Mouse (Mus musculus): ENCODE results near the gene Xirp2. TPM values are rescaled to one million over a fixed set of nuclear protein-coding genes. Genes with fewer than 3 reads are reported as not detected.

Gene Xirp2
- total and polyA plus RNA-seq, 2 experiments from 2014 or later: 0.01 to 0.11 TPM

GRCm38 (mm10) chr2:67481051-67481450, 35.2 kb downstream of the Xirp2 start:
- no peak for TF ChIP-seq CTCF (IDR thresholded peaks at IDR 0.05)
- no peak for DNase-seq (ENCODE audit: low spot score)
- Histone ChIP-seq H3K9ac (replicated peaks; ENCODE audit: low read length, poor library complexity, severe bottlenecking) (no peak overlapping the region), H3K4me3 (ENCODE audit: low read depth, low read length) (no peak overlapping the region), H3K4me1 (ENCODE audit: insufficient read depth, low read length) (no peaks in the 10 kb centered on the region), H3K27ac (ENCODE audit: low read depth, low read length) (no peak overlapping the region), H3K36me3 (ENCODE audit: insufficient read depth, low read length) (no peaks in the 10 kb centered on the region), H3K9me3 (ENCODE audit: low read length) (no peaks in the 10 kb centered on the region), H3K27me3 (ENCODE audit: insufficient read depth, low read length) (no peaks in the 10 kb centered on the region), H3K4me2 (ENCODE audit: low read depth, low read length, poor library complexity, severe bottlenecking) (no peak overlapping the region)
- ATAC-seq (ENCODE audit: low FRiP score): no peak
- 63% methylated on average over 3 of the region's 3 CpGs for WGBS

DNA sequence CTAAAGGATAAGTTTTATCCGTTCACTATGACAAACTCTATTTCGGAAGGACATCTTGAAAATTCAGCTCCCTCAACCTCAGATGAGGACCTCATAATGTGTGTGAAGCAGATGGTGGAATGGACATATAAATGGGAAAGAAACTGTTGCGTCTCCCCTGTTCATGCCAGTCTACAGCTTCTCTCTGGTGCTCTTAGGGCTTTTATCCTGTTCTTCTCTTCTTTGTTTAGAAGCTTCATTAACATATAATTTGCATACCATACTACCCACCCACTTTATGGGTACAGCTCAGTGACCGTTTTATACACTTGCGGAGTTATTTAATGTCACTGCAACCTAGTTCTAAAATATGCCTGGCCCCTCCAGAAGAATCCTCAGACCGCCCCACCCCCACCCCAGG, 40.9 kb downstream of the Xirp2 start:
- 82% methylated on average over 6 of the region's 6 CpGs for WGBS
- Histone ChIP-seq H3K9me3 (ENCODE audit: low read length) (no peaks in the 10 kb centered on the region), H3K4me1 (ENCODE audit: insufficient read depth, low read length) (no peaks in the 10 kb centered on the region), H3K36me3 (ENCODE audit: insufficient read depth, low read length) (no peaks in the 10 kb centered on the region), H3K27ac (ENCODE audit: low read depth, low read length) (no peak overlapping the region), H3K4me3 (ENCODE audit: low read depth, low read length) (no peak overlapping the region), H3K27me3 (ENCODE audit: insufficient read depth, low read length) (no peaks in the 10 kb centered on the region), H3K4me2 (ENCODE audit: low read depth, low read length, poor library complexity, severe bottlenecking) (no peak overlapping the region), H3K9ac (replicated peaks; ENCODE audit: low read length, poor library complexity, severe bottlenecking) (no peak overlapping the region)
- TF ChIP-seq CTCF (IDR thresholded peaks at IDR 0.05): no peak
- ATAC-seq (ENCODE audit: low FRiP score) (no peak), DNase-seq (ENCODE audit: low spot score) (no peak)

DNA sequence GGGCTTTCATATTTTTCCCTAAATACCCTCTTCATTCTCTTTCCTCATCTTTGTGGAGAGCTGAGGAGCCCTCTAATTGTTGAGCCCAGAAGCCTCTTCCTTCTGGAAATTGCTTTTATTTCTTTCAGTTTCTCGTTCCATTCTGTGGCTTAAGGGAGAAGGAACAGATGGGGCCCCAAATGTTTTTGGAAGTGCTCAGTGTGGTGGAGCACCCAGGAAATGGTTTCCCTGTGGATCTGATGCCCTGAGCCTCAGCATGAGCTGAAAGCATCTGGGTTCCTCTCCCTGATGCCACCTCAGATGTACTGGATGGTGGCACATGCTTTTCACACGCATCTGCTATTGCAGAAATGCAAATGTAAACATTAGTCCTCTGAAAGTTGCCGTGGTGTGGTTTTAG, 41.4 kb downstream of the Xirp2 start:
- 76% methylated on average over 3 of the region's 3 CpGs for WGBS
- Histone ChIP-seq H3K27me3 (ENCODE audit: insufficient read depth, low read length) (no peaks in the 10 kb centered on the region), H3K4me3 (ENCODE audit: low read depth, low read length) (no peak overlapping the region), H3K9me3 (ENCODE audit: low read length) (no peaks in the 10 kb centered on the region), H3K36me3 (ENCODE audit: insufficient read depth, low read length) (no peaks in the 10 kb centered on the region), H3K9ac (replicated peaks; ENCODE audit: low read length, poor library complexity, severe bottlenecking) (no peak overlapping the region), H3K4me2 (ENCODE audit: low read depth, low read length, poor library complexity, severe bottlenecking) (no peak overlapping the region), H3K4me1 (ENCODE audit: insufficient read depth, low read length) (no peaks in the 10 kb centered on the region), H3K27ac (ENCODE audit: low read depth, low read length) (no peak overlapping the region)
- DNase-seq (ENCODE audit: low spot score): no peak
- TF ChIP-seq CTCF (IDR thresholded peaks at IDR 0.05): no peak
- ATAC-seq (ENCODE audit: low FRiP score): no peak

GRCm38 (mm10) chr2:67488465-67489127, 42.8 kb downstream of the Xirp2 start:
- no peaks in the 10 kb centered on the region for H3K36me3 ChIP-seq (ENCODE audit: insufficient read depth, low read length)
- ATAC-seq (ENCODE audit: low FRiP score) (no peak; the same call in 1 of the 2 replicates), DNase-seq (ENCODE audit: low spot score) (no peak)
- H3K4me3 ChIP-seq (ENCODE audit: low read depth, low read length): no peak overlapping the region
- H3K9me3 ChIP-seq (ENCODE audit: low read length): no peaks in the 10 kb centered on the region
- no peak overlapping the region for H3K9ac ChIP-seq (replicated peaks; ENCODE audit: low read length, poor library complexity, severe bottlenecking)
- H3K27me3 ChIP-seq (ENCODE audit: insufficient read depth, low read length): no peaks in the 10 kb centered on the region
- no peak overlapping the region for H3K27ac ChIP-seq (ENCODE audit: low read depth, low read length)
- no peak for TF ChIP-seq CTCF (IDR thresholded peaks at IDR 0.05)
- WGBS: 29% methylated on average over 11 of the region's 11 CpGs
- no peaks in the 10 kb centered on the region for H3K4me1 ChIP-seq (ENCODE audit: insufficient read depth, low read length)
- H3K4me2 ChIP-seq (ENCODE audit: low read depth, low read length, poor library complexity, severe bottlenecking): no peak overlapping the region

- no peak overlapping the region for H3K9ac ChIP-seq (replicated peaks; ENCODE audit: low read length, poor library complexity, severe bottlenecking)
- H3K4me3 ChIP-seq (ENCODE audit: low read depth, low read length): no peak overlapping the region
- no peaks in the 10 kb centered on the region for H3K9me3 ChIP-seq (ENCODE audit: low read length)
- 56% methylated on average over 8 of the region's 8 CpGs for WGBS
- no peak for TF ChIP-seq CTCF (IDR thresholded peaks at IDR 0.05)
- H3K36me3 ChIP-seq (ENCODE audit: insufficient read depth, low read length): no peaks in the 10 kb centered on the region
- ATAC-seq (ENCODE audit: low FRiP score): no peak
- no peak overlapping the region for H3K4me2 ChIP-seq (ENCODE audit: low read depth, low read length, poor library complexity, severe bottlenecking)
- no peaks in the 10 kb centered on the region for H3K27me3 ChIP-seq (ENCODE audit: insufficient read depth, low read length)
- H3K27ac ChIP-seq (ENCODE audit: low read depth, low read length): no peak overlapping the region
- no peaks in the 10 kb centered on the region for H3K4me1 ChIP-seq (ENCODE audit: insufficient read depth, low read length)
- DNase-seq (ENCODE audit: low spot score): no peak
These were observed 43.3 kb downstream of the Xirp2 start for GRCm38 (mm10) chr2:67489128-67489492.

- no peak overlapping the region for H3K9ac ChIP-seq (replicated peaks; ENCODE audit: low read length, poor library complexity, severe bottlenecking)
- 73% methylated on average over 2 of the region's 2 CpGs for WGBS
- H3K27ac ChIP-seq (ENCODE audit: low read depth, low read length): no peak overlapping the region
- H3K27me3 ChIP-seq (ENCODE audit: insufficient read depth, low read length): no peaks in the 10 kb centered on the region
- H3K9me3 ChIP-seq (ENCODE audit: low read length): no peaks in the 10 kb centered on the region
- no peak overlapping the region for H3K4me3 ChIP-seq (ENCODE audit: low read depth, low read length)
- ATAC-seq (ENCODE audit: low FRiP score) (no peak), DNase-seq (ENCODE audit: low spot score) (no peak)
- no peaks in the 10 kb centered on the region for H3K4me1 ChIP-seq (ENCODE audit: insufficient read depth, low read length)
- H3K4me2 ChIP-seq (ENCODE audit: low read depth, low read length, poor library complexity, severe bottlenecking): no peak overlapping the region
- no peaks in the 10 kb centered on the region for H3K36me3 ChIP-seq (ENCODE audit: insufficient read depth, low read length)
- no peak for TF ChIP-seq CTCF (IDR thresholded peaks at IDR 0.05)
These were observed 59.7 kb downstream of the Xirp2 start for GRCm38 (mm10) chr2:67505457-67505856.

Data from midbrain, postnatal 0 days (tissue).